Mouse (Mus musculus) cerebellum, postnatal 4 days (tissue): Measurements from ENCODE around the gene Atp2b2.

ENCODE experiments used
- DNase-seq, 2 experiments: peaks; one replicate each; pipeline ENCODE4 v3.0.0; 2022; ENCODE audit warnings: low spot score in 2 of 2, mixed read lengths in 1 of 2

The Atp2b2 gene

DNA sequence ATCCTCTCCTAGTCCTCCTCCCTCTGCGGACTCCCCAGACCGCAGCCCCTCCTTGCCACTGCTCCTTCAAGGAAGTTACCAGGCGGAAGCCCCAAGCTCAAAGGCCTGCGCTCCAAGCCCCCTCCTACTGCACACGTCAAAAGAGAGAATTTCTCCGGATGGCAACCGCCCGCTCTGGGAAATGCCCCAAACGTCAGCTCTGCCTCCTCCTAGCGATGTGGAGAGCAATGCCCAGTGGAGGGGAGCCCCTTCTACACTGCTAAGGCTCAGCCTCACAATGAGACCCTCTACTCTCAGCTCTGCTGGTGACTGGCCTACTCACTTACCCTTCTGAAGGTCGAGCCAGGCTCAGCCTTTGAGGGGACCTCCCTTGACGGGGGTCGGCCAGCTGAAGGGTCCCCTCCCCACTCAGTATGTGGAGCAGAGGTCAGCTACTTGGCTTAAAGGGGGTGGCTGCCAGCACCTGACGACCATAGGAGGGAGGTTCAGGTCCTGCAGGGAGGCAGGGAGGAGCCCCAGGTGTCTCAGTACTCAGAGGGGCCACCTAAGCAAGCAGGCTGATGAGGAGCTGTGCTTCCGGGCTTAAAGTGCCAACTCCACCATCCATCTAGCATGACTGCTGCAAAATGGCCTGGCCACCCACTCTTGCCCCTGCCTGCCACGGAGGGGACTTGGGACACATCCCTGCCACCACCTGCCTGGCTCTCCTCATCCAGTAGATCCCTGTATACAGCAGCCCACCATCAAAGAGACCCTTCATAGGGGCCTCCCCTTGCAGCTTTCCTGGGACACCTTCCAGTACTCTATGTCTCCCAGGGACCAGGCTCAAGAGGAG, 152.2 kb downstream of the Atp2b2 start:
- DNase-seq: peak in 1 of 2 experiments; percentile 36

DNA sequence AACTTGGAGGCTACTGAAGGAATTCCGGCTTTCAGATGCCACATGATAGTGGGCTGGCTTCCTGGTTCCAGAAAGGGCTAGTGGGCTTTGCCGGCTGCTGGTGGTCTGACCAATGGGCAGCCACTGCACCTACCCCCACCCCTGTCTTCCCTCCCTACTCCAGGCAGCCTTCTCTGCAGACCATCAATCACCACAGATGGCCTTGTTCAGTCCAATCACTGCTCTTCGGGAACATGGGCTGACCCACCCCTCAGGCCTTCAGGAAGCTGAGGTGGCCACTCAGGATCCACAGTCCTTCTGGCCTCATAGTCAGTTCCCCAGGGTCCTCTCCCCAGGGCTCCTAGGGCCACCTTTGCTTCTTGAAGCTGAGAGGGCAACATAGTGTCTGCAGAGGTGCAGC, 153.2 kb downstream of the Atp2b2 start:
- DNase-seq: no peak

DNA sequence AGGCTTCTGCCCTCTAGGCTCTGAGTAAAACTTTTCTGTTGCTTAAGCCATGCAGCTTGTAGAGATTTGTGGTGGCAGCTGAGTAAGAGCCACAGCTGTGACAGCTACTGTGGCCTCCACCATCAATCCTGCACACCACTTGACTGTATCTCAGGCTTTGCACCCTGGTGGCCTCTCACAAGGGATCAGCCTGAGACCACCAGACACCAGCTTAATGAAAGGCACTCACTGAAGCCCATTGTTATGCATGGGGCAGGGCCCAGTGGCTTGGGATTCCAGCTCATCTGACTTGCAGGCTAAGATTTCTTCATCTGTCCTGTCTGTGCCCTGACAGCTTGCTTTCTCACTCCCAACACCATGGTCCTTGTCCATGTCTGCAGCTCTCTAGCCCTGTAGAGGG, 155.5 kb downstream of the Atp2b2 start:
- no peak for DNase-seq

DNA sequence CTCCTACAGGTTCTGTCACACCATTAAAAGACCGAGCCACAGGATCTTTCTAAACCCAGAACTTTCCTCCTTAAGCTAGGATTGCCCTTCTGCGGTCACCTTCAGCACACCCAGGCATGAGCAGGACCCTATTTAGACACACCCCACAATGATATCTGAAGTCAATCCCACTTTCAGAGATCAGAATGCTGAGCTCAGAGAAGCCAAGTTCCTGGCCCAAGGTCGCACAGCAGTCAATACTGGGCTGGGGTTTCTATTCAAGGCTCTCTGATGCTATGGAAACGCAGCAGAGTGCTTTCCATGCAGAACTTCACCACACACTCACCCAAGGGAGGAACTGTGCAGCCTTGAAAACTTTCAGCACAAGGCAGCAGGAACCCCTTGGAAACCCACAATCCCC, 157.6 kb downstream of the Atp2b2 start:
- no peak for DNase-seq

DNA sequence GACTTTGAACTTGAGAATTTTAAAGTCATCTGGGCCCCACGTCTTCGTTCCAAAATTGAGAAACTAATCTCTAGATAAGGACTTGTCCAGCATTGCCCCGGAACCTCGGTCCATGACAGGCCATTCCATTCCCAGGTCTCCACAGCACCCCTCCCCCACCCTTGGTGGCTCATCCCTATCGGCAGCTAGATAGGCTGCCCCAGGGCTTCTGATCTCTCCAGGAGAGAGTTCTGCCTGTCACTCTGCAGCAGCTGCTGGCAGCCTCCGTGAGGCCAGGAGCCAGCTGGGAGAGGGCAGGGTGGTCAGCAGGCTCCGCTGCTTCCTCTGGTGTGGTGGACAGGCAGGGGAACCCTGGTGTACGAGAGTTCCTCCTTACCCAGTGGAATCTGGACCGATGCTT, 159.2 kb downstream of the Atp2b2 start:
- DNase-seq: no peak

DNA sequence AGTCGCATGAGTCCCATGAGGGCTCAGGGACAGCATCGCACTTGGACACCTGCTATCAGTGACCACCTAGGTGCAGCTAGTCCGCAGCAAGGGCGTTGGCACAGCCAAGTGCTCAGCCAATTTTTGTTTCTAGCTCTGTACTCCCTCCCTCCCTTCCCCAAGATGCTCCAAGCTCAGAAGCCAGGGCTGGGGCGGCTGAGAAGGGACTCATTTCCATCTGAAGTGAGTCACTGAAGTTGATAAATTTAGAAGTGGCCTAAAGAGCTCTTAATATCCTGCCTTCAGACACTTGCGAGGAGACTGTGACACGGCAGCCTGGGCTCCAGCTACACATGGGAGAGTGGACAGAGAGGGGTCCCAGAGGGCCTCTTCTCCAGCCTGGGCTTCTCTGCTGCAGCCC, 160.0 kb downstream of the Atp2b2 start:
- DNase-seq: no peak

DNA sequence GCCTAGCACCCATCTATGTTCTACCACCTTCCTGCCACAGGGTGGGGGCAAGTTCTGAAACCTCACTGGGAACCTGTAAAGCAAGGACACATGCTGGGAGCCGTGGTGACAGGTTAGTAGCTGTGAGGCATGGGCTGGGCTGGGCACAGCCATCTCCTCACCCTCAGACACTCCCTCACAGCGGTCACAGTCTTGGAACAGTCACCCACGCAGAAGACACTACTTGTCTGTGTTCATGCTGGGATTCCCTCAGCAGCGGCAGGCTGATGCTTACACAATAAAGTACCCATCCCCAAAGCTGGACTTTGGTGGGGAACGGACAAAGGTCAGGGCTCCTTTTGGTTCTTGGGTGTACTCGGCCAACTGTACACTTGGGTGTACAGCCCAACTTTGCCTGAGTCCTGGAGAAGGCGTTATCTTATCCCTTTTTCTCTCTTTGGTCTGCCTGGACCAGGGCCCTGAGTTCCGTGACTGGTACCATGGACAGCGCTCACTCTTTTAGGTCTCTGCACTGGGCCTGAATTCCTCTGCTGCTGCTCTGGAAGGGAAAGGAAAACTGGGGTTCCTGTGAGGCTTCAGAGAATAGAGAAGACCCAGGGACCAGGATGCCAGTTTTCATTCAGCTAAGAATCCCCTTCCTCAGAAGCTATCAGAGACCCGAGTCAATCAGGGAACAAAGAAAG, 160.7 kb downstream of the Atp2b2 start:
- no peak for DNase-seq

DNA sequence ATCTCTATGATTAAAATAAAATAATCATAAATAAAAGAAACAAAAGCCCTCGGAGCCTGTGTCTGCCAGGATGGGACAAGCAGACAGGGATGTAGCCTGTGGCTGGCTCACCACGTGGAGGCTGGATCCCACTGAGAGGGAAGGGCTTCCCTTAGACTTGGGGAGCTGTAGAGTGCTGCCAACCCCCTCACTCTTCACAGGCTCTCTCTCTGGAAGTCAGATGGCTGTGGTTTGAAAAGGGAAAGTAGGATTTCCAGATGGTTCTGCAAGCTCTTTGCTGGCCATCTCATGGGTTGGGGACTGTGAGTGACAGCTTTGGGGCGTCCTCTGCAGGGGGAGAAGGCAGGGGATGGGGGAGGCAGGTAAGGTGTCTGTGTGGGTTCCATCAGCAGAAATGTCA, 163.0 kb downstream of the Atp2b2 start:
- DNase-seq: no peak

DNA sequence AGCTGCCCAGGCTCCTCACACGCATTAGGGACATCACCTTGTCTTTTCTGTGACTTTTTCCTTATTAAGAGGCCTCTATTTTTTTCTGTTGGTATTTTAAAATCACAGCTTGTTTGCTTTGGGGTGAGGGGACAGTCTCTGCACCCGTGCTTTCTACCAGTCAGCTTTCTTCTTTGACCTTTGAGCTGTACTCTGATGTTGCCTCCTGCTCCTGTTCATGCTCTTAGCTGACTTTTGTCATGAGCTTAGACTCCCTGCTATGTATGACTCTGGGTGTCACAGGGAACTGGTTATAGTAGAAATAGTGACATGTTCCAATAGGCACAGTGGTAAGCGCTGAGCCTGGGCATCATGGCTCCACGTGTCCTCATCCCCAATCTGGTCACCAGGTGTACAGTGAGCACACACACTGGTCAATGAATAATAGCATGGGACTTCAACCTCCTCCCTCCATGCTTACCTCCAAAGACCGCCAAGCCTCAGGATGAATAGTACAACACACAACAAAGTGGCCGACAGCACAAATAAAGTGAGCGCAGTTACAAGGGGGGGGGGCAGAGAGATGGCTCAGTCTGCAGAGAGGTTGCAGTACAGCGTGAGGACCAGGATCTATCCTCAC, 163.8 kb downstream of the Atp2b2 start:
- DNase-seq: no peak

DNA sequence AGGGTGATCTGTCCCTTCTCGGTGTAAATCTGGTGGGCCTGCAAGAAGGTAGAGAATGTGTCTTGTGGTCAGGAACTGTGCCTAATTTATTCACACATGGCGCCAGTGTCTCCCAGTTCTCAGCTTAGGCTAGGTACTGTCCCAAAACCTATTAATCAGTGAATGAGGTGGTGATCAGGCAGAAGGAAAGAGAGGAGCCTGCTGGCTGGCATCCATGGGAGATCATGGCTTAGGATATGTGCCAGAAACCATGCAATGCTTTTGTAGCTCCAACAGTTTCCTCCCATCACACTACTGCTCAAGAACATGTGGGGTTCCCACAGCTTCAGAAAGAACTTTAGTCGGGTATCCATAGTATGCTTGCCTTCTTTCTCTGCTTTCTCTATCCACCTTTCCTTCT, 165.8 kb downstream of the Atp2b2 start:
- DNase-seq: no peak

DNA sequence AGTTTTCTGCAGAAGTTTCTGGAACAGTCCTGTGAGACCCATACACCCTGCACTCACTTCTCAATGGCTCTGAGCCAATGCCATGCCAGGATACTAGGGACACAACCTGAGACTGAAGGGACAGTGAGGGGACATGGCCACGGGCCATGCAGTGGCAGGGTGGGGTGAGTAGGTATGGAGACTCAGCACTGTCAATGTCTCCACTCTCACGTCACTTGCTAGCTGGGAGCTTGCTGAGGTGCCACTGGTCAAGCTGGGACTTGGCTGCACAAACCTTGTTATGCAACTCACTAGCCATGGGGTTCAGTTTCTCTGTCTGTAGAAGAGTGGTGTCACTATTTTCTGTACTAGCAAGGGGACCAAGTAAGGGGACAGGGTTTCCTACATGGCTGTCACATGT, 167.2 kb downstream of the Atp2b2 start:
- DNase-seq: no peak

DNA sequence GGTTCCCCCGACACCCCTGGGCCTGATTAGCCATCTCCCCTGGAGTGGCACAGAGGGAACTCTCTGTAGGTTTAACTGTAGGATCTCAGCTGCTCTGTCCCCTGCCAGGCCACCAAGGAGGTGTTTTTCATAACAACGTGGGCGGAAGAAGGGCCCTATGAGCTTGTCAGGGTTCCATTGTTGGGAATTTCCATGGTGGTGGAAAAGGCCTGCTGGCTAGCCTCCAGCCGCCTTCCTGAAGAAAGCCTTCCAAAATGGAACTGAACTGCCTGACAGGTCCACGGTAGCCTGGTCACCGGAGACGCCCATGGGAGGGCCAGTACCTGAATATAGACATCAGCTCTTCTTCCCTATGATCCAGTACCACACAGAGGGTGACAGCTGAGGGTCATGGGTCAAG, 169.8 kb downstream of the Atp2b2 start:
- no peak for DNase-seq

DNA sequence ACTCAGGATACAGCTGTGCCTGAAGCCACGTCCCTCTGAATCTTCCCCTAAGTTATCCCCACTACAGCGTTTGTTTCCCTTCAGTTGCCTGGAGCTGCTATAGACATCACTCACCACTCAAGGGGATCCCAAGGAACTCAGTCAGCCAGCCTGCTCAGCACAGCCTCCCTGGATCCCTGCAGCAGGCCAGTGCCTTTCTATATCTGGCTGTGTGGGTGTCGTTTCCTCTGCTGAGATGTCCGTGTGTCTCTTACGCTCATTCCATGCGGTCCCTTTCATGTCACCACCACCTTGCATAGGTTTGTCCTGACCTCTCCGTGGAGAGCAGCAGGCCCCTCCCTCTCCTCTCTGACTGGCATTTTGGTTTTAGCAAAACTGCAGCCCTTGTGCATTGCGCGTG, 171.6 kb downstream of the Atp2b2 start:
- no peak for DNase-seq

DNA sequence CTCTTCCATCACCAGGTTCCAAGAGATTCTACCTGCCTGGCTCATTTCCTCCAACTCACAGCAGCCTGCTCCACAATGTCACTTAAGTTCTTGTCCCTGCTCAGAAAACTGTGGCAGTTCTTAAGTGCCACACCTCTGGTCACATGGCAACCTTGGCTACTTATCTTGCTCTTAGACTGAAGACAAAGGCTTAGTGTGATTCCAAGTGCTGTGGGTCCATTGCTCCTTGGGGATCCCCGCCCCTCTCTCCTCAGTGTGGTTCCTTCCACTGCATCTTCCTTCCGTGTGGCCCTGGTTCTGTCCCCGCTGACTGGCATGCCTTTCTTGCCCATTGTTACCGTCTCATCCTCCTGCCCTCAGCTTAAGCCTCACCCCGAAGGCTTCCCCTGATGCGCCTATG, 173.9 kb downstream of the Atp2b2 start:
- no peak for DNase-seq

DNA sequence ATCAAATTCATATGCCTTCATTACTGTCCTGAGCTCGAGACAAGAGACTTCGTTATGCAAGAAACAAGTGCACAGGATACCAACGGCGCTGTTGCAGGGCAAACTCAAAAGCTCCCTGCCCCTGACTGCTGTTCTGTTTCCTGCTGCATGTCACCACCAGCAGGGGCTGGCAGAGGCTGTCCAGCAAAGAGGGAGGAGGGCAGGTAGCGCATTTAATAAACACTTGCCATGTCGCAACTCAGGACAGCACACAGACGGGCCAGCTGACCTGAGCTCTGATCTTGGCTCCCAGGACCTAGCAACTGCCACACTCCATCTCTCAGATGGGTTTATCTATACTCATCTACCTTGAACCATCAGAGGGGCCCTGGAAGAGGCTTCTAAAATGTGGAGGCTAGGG, 176.7 kb downstream of the Atp2b2 start:
- no peak for DNase-seq

DNA sequence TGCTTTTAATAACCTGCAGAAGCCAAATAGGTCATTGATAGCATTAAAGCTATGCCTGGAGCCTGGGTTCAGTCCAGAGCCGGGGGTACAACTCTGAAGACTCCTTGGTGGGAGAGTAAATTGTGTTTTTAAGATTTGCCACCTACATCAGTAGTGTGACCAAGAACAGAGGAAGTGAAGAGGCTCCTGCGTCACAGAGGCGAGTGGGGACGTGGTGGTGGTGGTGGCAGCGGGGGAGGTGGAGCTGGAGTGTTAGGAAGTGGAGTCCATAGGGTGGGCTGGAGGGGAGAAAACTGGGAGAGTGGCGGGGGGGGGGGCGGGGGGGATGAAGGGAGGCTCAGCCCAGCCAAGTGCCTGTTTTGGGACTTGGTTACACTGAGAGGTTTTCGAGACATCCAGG, 177.6 kb downstream of the Atp2b2 start:
- no peak for DNase-seq

DNA sequence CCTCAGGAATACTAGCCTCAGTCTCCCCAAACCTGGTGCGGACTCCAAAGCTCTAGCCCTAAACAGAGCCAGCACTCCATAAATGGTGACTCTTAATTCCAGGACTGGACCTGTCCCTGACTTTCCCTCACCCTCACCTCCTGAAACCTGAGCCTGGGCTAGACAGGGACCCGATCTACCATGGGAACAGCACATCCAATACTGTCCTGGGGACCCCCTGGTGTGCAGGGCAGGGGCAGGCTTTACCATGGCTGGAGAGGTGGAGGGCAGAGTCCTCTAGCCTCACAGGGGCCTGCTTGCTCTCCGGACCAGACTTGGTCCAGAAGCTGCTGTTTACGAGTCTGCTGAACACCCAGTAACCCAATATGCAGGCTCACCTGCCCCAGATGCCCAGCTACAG, 179.5 kb downstream of the Atp2b2 start:
- DNase-seq: no peak

DNA sequence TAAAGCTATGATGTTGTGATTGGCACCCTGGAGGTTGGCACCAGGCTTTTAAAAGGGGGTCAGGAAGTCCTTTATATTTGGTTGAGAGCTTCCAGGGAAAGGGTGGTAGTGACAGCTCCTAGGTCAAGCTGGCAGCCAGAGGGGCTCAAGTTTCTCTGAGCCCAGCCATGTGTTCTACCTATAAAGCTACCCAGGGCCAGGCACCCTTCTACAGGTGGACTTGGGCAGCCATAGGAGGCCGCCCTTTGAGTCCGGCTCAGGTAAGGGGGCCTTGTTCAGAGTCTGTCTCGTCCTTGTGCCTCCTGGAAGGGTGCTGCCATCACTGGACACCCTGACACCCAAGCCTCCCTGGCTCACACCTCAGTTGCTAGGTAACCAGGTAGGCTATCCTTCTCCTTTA, 180.5 kb downstream of the Atp2b2 start:
- DNase-seq: no peak

DNA sequence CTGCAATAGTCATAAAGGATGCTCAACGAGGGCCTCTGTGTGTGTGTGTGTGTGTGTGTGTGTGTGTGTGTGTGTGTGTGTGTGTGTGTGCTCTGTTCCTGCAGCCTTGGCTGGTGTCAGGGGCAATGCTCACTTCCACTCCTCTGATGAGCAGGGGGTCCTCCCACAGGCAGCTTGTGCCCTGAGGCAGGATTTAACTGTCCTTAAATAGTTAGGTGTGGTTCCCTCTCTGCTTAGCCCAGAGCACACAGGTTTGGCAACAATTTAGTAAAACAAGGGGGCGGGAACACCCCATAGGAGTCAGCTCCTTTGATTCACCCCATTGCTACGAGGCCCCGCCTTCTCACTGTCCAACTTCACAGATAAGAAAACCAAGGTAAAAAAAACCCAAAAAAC, 181.0 kb downstream of the Atp2b2 start:
- no peak for DNase-seq

DNA sequence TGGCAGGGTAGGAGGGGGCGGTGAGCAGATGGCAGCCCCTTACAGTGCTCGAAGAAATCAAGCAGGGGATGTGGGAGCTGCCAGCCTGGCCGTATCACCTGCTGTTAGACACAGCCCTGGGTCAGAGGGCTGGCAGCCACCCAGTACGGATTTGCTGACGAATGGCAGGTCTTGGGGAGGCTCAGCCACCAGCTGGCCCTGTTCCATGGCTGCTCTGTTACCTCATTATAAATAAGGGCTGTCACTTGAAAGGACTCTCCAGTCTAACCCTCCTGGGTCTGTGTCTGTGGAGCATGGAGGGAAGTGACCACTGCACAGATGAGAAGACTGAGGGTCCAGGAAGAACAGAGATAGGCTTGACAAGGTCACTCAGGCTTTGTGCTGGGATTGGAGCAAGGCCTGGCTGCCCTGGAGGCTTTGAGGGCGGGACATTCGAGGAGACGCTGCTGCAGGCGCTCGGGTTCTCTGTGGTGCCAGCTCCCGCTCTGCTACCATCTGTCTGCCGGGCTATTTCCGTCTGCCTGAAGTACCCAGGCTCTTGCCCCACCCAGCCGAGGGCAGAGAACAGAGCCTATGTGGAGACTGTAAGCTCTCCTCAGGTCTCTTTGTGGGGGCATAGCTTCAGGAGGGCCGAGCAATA, 181.6 kb downstream of the Atp2b2 start:
- peak; percentile 39 to 92 for DNase-seq

DNA sequence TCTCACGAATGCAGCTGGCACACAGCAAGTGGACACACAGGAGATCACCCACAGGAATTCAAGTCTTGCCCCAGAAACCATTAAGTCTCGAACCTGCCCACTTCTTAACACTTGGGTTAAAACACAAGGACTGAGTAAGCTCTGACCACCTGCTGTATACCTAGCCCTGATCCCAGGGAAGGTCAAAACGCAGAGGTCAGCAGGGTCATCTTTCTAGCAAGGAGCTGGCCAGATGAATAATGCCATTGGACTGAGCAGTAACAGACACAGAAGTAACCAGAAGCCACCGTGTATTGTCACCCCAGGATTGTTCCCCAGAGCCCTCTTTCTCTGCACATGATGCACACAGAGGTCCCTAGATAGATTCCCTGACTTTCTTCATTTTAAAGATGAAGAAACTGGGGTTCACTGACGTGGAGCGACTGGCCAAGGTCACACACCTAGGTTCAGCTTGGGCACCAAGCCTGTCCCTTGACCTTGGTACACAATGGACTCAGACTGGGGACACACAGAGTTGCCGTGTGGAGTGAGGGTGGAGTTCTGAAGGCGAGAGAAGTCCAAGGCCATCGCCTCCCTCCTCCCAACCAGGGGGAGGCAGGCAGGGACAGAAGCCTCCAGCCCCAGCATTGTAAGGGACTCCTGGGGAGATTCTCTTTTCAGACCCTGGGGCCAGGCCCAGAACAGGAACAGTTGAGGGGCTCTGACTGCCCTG, 182.2 kb downstream of the Atp2b2 start:
- DNase-seq: no peak

DNA sequence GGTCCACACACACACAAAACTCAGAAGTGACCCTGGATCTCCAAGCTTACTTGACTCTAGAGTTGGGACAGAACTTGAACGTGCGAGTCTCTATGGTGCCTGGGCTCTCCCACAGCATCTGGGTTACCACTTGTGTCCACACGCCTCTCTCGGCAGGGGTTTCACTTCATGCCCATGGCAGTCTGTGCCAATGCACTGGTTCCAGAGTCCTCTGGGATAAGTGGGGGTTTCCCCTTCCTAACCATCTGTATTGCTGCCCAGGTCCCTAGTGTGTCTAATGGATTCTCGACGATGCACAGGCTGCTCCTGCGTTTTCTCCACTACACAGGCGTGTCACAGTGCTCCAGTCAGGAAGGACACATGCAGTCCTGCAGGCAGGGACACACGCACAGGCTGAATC, 184.1 kb downstream of the Atp2b2 start:
- DNase-seq: peak in 1 of 2 experiments; percentile 26
